Mouse (Mus musculus): Measurements from ENCODE around the gene Il1a.

The Il1a gene

GRCm38 (mm10) chr2:129263073-129263472 is 46.7 kb downstream of the Il1a start:
- DNase-seq (ENCODE audit: low read depth, low spot score): no peak

DNA sequence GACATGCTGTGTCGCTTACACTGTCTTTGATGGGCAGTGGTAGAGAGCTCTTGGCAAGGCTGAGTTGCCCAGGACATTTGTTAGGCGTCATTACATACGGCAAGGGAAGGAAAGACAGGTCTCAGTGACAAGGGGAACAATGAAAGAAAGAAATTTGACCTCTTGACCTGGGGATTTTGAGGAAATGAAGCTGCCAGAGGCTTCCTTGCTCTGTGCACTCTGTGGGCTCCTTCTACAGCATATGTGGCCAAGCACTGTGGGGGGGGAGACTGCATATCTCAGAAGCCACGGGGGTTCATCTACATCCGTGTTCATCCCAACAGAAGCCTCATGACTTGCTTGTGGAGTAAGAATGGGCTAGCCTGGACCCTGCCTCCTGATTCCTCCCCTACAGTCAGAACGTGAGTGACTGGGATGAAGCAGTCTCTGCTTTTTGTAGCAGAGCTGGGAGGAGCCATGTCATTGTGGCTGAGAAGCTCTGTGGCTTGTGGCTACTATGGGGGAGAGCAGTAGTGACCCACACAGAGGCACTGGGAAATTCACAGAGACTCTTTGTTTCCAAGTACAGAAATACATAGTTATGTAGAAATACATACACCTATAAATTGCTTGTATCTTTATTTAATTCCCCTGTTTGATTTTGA is 48.5 kb downstream of the Il1a start:
- DNase-seq (ENCODE audit: low read depth, low spot score): no peak

GRCm38 (mm10) chr2:129260646-129261045 is 49.1 kb downstream of the Il1a start:
- DNase-seq (ENCODE audit: low read depth, low spot score): no peak

GRCm38 (mm10) chr2:129258475-129259211 is 51.1 kb downstream of the Il1a start:
- DNase-seq (ENCODE audit: low read depth, low spot score): peak; percentile 90

GRCm38 (mm10) chr2:129258056-129258455 is 51.7 kb downstream of the Il1a start:
- no peak for DNase-seq (ENCODE audit: low read depth, low spot score)

GRCm38 (mm10) chr2:129256006-129256405 is 53.8 kb downstream of the Il1a start:
- no peak for DNase-seq (ENCODE audit: low read depth, low spot score)

DNA sequence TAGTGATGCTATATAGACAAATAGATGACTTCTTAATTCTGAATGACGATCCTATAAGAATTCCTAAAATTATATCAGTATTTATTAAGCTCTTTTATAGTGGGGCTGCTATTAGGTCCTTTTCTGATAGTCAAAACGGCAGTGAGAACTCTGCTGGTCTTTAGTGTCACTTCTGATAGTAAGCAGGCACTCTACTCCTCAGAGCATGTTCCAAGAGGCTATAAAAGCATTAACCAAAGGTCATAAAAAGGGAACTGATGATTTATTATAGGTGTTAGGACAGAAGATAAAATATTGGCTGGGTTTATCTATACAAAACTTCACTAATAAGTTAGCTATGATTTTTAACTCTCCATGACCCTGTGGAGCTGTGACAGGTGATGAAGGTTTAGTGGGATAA is 55.7 kb downstream of the Il1a start:
- no peak for DNase-seq (ENCODE audit: low read depth, low spot score)

DNA sequence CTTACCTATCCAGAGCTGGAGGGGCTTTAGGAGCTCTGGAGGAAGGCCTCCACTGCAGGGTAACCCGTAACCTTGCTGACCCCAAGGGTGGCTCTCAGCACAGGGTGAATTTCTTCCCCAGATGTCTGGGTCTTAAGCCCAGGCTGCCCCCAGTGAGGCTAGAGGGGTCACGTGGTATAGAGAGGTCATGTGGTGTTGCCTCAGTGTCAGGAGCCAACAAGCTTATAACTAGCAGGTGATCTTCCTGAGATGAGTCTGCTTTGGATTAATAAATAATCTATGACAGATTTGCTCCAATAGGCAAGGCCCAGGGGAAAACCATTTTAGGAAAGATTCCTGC is 56.2 kb downstream of the Il1a start:
- no peak for DNase-seq (ENCODE audit: low read depth, low spot score)

DNA sequence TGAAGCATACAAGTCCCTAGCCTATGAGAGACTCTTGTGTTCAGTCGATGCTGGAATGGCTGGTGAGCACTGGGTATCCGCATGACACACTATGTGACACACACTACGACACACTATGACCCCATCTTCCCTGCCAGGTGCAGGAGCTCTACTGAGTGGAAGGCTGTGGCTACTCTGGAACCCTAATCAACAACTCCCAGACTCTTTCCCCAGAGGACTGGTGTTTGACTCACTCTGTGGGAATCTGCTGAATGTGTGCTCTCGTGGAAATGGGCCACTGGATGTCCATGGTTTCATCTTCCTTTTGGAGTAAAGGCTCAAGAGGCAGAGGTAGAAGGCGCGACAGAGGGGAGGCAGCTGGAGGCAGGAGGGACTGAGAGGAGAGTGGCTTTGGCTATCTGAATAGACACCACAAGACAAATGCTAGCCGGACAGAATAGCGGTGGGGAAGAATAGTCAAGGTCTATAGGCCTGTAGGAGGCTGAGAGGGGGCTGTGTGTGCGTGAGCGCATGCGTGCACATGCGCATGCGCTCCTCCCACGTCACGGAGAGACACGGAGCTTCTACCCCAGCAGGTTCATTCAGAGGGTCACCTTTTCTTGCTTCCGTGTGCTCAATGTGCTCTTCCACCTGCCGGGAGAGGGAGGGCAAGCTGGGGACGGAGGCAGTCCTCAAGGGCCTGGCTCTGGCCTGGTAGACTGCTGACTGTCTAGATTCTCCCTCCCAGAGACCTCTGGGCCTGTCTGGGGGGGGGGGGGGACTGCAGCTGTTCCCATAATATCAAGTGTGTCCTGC is 56.7 kb downstream of the Il1a start:
- no peak for DNase-seq (ENCODE audit: low read depth, low spot score)
